Mouse (Mus musculus) kidney, embryonic 14.5 days (tissue): ENCODE measurements around the gene Senp1. TPM values are rescaled to one million over a fixed set of nuclear protein-coding genes. Genes with fewer than 3 reads are reported as not detected.

ENCODE experiments used
- ATAC-seq: fragments of 200-750 bp; cut with Nextera tagmentation; 2 replicates; pipeline ENCODE4 v1.8.0; 2017; ENCODE audit warnings: moderate number of reproducible peaks, mild to moderate bottlenecking, moderate TSS enrichment, moderate library complexity; ENCODE audit not compliant: low FRiP score, low TSS enrichment
- H3K27ac ChIP-seq: fragments of 300-500 bp; sonication (generic); 2 replicates; pipeline ENCODE4 v1.5.1; 2014; ENCODE audit warnings: low read depth, mild to moderate bottlenecking, low read length, moderate library complexity, mixed read lengths
- H3K27me3 ChIP-seq: fragments of 300-500 bp; sonication (generic); 2 replicates; pipeline ENCODE4 v1.6.1; 2014; ENCODE audit warnings: mild to moderate bottlenecking, low read length; ENCODE audit not compliant: control insufficient read depth, insufficient read depth
- H3K36me3 ChIP-seq: fragments of 300-500 bp; sonication (generic); 2 replicates; pipeline ENCODE4 v1.6.1; 2014; ENCODE audit warnings: low read length, mixed read lengths; ENCODE audit not compliant: control insufficient read depth, insufficient read depth
- H3K4me1 ChIP-seq: fragments of 300-500 bp; sonication (generic); 2 replicates; pipeline ENCODE4 v1.6.1; 2014; ENCODE audit warnings: low read length, mixed read lengths; ENCODE audit not compliant: control insufficient read depth, insufficient read depth
- H3K4me2 ChIP-seq: fragments of 300-500 bp; sonication (generic); replicated peaks from 2 replicates; pipeline ENCODE4 v1.6.1; 2014; ENCODE audit warnings: low read depth, mild to moderate bottlenecking, low read length
- H3K4me3 ChIP-seq: fragments of 300-500 bp; sonication (generic); 2 replicates; pipeline ENCODE4 v1.5.1; 2014; ENCODE audit warnings: mild to moderate bottlenecking, low read length
- H3K9ac ChIP-seq: fragments of 300-500 bp; sonication (generic); 2 replicates; pipeline ENCODE4 v1.6.1; 2014; ENCODE audit warnings: low read depth, mild to moderate bottlenecking, low read length, moderate library complexity
- H3K9me3 ChIP-seq: fragments of 300-500 bp; sonication (generic); 2 replicates; pipeline ENCODE4 v1.6.1; 2016; ENCODE audit warnings: low read length; ENCODE audit not compliant: control insufficient read depth
- whole genome bisulfite sequencing: fragments of 180-500 bp; shearing (Covaris S2); extraction: QIAGEN DNeasy Blood & Tissue Kit; methylation state at CpG from one replicate; pipeline ENCODE4 v1.1.7; 2014; 5-methylcytosine and 5-hydroxymethylcytosine counted together
- polyA plus RNA-seq: library from polyadenylated mRNA; unstranded; fragments of >200 nt; fragmentation: Nextera tagmentation; extraction: Ambion mirVana; gene quantifications from 2 replicates; pipeline ENCODE4 v1.2.1, GENCODE M21; 2014

The Senp1 gene
- polyA plus RNA-seq, 1 experiment from 2014 or later, result 41.2 TPM

- peaks cover 52% of the 10 kb centered on the region for H3K27me3 ChIP-seq
- H3K9ac ChIP-seq, result peak within 1 kb of the TSS; percentile 58
- H3K36me3 ChIP-seq, result no peaks in the 10 kb centered on the region
- no peak within 1 kb of the TSS for H3K27ac ChIP-seq
- ATAC-seq, result peak; percentile 50
- H3K4me3 ChIP-seq, result peak within 1 kb of the TSS; percentile 40
- peak within 1 kb of the TSS; percentile 75 for H3K4me2 ChIP-seq
- WGBS, result under 1% methylated on average over 56 of the region's 59 CpGs
- no peaks in the 10 kb centered on the region for H3K9me3 ChIP-seq
- H3K4me1 ChIP-seq, result peaks cover 25% of the 10 kb centered on the region
Measured at GRCm38 (mm10) chr15:98003822-98004739, 89.5 kb downstream of the Senp1 start, which contains the start of gene Col2a1. Gene Col2a1 (minus strand): TSS chr15:98004695.

GRCm38 (mm10) chr15:98002991-98003821, 90.3 kb downstream of the Senp1 start:
- Histone ChIP-seq H3K4me3 (peak overlapping the region; percentile 40), H3K4me2 (peak overlapping the region; percentile 75), H3K36me3 (no peaks in the 10 kb centered on the region), H3K9me3 (no peaks in the 10 kb centered on the region), H3K9ac (peak overlapping the region; percentile 58; the same call in 1 of the 2 replicates), H3K27ac (no peak overlapping the region), H3K27me3 (peaks cover 59% of the 10 kb centered on the region), H3K4me1 (peaks cover 25% of the 10 kb centered on the region)
- 0 out of 2 replicates have a peak, but pooled peaks have one; percentile 26 for ATAC-seq
- under 1% methylated on average over 42 of the region's 42 CpGs for WGBS

- peak overlapping the region; percentile 75 for H3K4me2 ChIP-seq
- WGBS, result under 1% methylated on average over 42 of the region's 42 CpGs
- H3K4me1 ChIP-seq, result peaks cover 25% of the 10 kb centered on the region
- no peaks in the 10 kb centered on the region for H3K36me3 ChIP-seq
- H3K4me3 ChIP-seq, result peak overlapping the region; percentile 40
- H3K9me3 ChIP-seq, result no peaks in the 10 kb centered on the region
- no peak overlapping the region for H3K27ac ChIP-seq
- peaks cover 59% of the 10 kb centered on the region for H3K27me3 ChIP-seq
- H3K9ac ChIP-seq, result peak overlapping the region; percentile 24; the same call in 1 of the 2 replicates
- ATAC-seq, result 0 out of 2 replicates have a peak, but pooled peaks have one; percentile 4
Measured at GRCm38 (mm10) chr15:98002113-98002990, 91.2 kb downstream of the Senp1 start.

- peaks cover 25% of the 10 kb centered on the region for H3K4me1 ChIP-seq
- 1% methylated on average over 37 of the region's 37 CpGs for WGBS
- H3K4me2 ChIP-seq, result peak overlapping the region; percentile 75
- peaks cover 62% of the 10 kb centered on the region for H3K27me3 ChIP-seq
- H3K9ac ChIP-seq, result peak overlapping the region; percentile 29; the same call in 1 of the 2 replicates
- peak; percentile 24 for ATAC-seq
- peak overlapping the region; percentile 40 for H3K4me3 ChIP-seq
- H3K9me3 ChIP-seq, result no peaks in the 10 kb centered on the region
- no peaks in the 10 kb centered on the region for H3K36me3 ChIP-seq
- no peak overlapping the region for H3K27ac ChIP-seq
Measured at GRCm38 (mm10) chr15:98001321-98002112, 92.0 kb downstream of the Senp1 start.

GRCm38 (mm10) chr15:97999991-98000390, 93.6 kb downstream of the Senp1 start:
- H3K9ac ChIP-seq, result no peak overlapping the region
- H3K27me3 ChIP-seq, result peaks cover 62% of the 10 kb centered on the region
- no peak for ATAC-seq
- H3K4me2 ChIP-seq, result no peak overlapping the region
- H3K36me3 ChIP-seq, result no peaks in the 10 kb centered on the region
- no peak overlapping the region for H3K27ac ChIP-seq
- H3K9me3 ChIP-seq, result no peaks in the 10 kb centered on the region
- peaks cover 25% of the 10 kb centered on the region for H3K4me1 ChIP-seq
- WGBS, result 8% methylated on average over 7 of the region's 7 CpGs
- no peak overlapping the region for H3K4me3 ChIP-seq

GRCm38 (mm10) chr15:97999546-97999945, 94.0 kb downstream of the Senp1 start:
- no peaks in the 10 kb centered on the region for H3K9me3 ChIP-seq
- no peak overlapping the region for H3K9ac ChIP-seq
- no peak for ATAC-seq
- no peaks in the 10 kb centered on the region for H3K36me3 ChIP-seq
- H3K27me3 ChIP-seq, result peaks cover 59% of the 10 kb centered on the region
- no peak overlapping the region for H3K4me2 ChIP-seq
- H3K27ac ChIP-seq, result no peak overlapping the region
- H3K4me1 ChIP-seq, result peaks cover 21% of the 10 kb centered on the region
- H3K4me3 ChIP-seq, result no peak overlapping the region
- 17% methylated on average over 13 of the region's 13 CpGs for WGBS

GRCm38 (mm10) chr15:97996716-97997256, 96.8 kb downstream of the Senp1 start:
- no peak overlapping the region for H3K4me2 ChIP-seq
- no peak overlapping the region for H3K4me3 ChIP-seq
- H3K27ac ChIP-seq, result no peak overlapping the region
- no peaks in the 10 kb centered on the region for H3K36me3 ChIP-seq
- H3K9ac ChIP-seq, result no peak overlapping the region
- H3K9me3 ChIP-seq, result no peaks in the 10 kb centered on the region
- no peak for ATAC-seq
- WGBS, result 71% methylated on average over 13 of the region's 13 CpGs
- peaks cover 35% of the 10 kb centered on the region for H3K27me3 ChIP-seq
- H3K4me1 ChIP-seq, result peaks cover 21% of the 10 kb centered on the region
